Mouse (Mus musculus): ENCODE measurements at regions not wholly inside any gene's neighbourhood (a gene's known extent, or its start where the extent isn't known, plus 50 kb on each side); places are given as distances from the start of the nearest gene placed in this dataset.
"Not testable (repeated sequence)": the region's sequence is repeated elsewhere in the genome, so short reads cannot be mapped to it uniquely, and the experiment has no call there.

- not testable (repeated sequence) for DNase-seq
Observed at GRCm38 (mm10) chr17:17197229-17197628, 76.0 kb downstream of the Zfp97 start.

DNA sequence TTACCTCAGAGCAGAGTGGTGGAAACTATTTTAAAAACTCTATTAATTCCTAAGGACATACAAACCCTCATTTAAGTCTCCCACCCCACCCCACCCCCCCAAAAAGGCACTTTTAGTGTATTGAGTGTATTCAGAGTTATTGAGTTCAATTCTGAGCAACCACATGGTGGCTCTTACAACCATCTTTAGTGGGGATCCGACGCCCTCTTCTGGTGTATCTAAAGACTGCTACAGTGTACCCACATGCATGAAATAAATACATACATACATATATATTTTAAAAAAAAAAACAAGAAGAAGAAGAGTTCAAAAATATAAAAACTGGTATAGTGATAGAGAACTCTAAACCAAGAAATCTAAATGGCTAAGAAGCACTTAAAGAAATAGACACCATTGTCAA lies 107.9 kb downstream of the Zfp97 start:
- no peak for DNase-seq

- DNase-seq = peak; percentile 85 to 94
Observed at GRCm38 (mm10) chr17:17234329-17235185, 113.3 kb downstream of the Zfp97 start.

GRCm38 (mm10) chr17:17235186-17235482 lies 113.9 kb downstream of the Zfp97 start:
- DNase-seq = not testable (repeated sequence)
